Comparison of ENCODE assay signal across 7 mouse cellular contexts in the genomic region with DNA sequence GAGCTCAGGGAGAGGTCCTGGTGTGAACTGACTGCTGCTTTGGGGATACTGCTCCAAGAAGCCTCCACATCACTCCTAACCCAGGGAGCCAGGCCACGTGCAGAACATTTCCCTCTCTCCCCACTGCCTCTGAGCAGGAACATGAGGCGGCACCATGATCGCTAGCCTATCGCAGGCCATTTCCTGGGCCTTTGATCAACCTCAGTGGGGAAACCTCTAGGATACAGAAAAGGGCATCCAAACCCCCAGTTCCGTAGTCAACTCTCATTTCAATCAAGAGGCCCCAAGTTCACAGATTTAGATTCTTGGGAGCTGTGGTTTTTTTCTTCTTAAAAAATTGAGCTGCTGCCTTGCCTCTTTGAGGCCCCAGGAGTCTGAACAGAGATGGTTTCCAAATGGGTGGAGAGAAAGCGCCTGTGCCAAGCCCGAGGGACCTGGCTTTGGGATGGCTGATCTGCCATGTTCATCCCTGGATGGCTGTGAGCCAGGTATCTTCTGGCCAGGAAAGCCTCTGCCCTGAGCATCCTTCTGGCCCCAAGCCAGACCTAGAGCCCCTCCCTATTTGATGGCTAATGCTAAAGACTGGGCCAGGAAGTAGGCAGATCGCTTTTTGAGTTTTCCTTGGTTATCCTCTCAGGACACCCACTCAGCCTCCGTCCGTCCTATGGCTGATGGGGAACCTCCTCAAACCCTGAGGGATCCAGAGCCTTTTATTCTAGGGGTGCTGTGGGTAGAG. TPM values are rescaled to one million over a fixed set of nuclear protein-coding genes. Genes with fewer than 3 reads are reported as not detected.
DNase-seq lines count a peak whose midpoint lies in the region; ATAC-seq lines count a peak whose summit lies in the region.

No protein-coding gene starts in this region.

- no peaks in the 10 kb centered on the region for H3K36me3 ChIP-seq in forebrain, embryonic 13.5 days (ENCODE audit: poor library complexity, severe bottlenecking)
- no peaks in the 10 kb centered on the region for H3K36me3 ChIP-seq in intestine, embryonic 15.5 days

- H3K4me3 ChIP-seq in forebrain, embryonic 13.5 days: no peak overlapping the region
- no peak overlapping the region for H3K4me3 ChIP-seq in intestine, embryonic 15.5 days (replicated peaks)

- H3K9me3 ChIP-seq in forebrain, embryonic 13.5 days (replicated peaks): peaks cover 7% of the 10 kb centered on the region; the same call in 1 of the 2 replicates
- no peaks in the 10 kb centered on the region for H3K9me3 ChIP-seq in intestine, embryonic 15.5 days

- H3K4me1 ChIP-seq in forebrain, embryonic 13.5 days: peaks cover 71% of the 10 kb centered on the region
- H3K4me1 ChIP-seq in intestine, embryonic 15.5 days (replicated peaks): peaks cover 28% of the 10 kb centered on the region

- WGBS in forebrain, embryonic 13.5 days: 37% methylated on average over 10 of the region's 10 CpGs
- WGBS in intestine, embryonic 15.5 days: 68% methylated on average over 10 of the region's 10 CpGs

- peak overlapping the region; percentile 97 for H3K27ac ChIP-seq in forebrain, embryonic 13.5 days
- peak overlapping the region; percentile 49; the same call in 1 of the 2 replicates for H3K27ac ChIP-seq in intestine, embryonic 15.5 days

- H3K4me2 ChIP-seq in forebrain, embryonic 13.5 days: peak overlapping the region; percentile 41
- H3K4me2 ChIP-seq in intestine, embryonic 15.5 days (replicated peaks): no peak overlapping the region

- DNase-seq in thymus, postnatal 14 days: peak; percentile 36
- no peak for DNase-seq in thymus, postnatal 10 days (ENCODE audit: low spot score in 2 of 2)
- peak; percentile 36 for DNase-seq in thymus, postnatal 25 days
- DNase-seq in adrenal gland, postnatal 36 days: no peak

- no peak overlapping the region; the same call in 1 of the 2 replicates for H3K9ac ChIP-seq in forebrain, embryonic 13.5 days
- no peak overlapping the region for H3K9ac ChIP-seq in intestine, embryonic 15.5 days

- H3K27me3 ChIP-seq in forebrain, embryonic 13.5 days: peaks cover 38% of the 10 kb centered on the region
- no peaks in the 10 kb centered on the region for H3K27me3 ChIP-seq in intestine, embryonic 15.5 days (replicated peaks)

- no peak for ATAC-seq in forebrain, embryonic 13.5 days
- ATAC-seq in intestine, embryonic 15.5 days: no peak
- no peak for ATAC-seq in erythroblast, adult 5-6 weeks (replicated peaks; ENCODE audit: low FRiP score, poor library complexity, severe bottlenecking)

RNA-seq across cellular contexts. Expression of a gene that starts 5.7 kb away (rescaled TPM):
- polyA plus RNA-seq in forebrain, embryonic 13.5 days (2015; fragmentation: Nextera tagmentation; extraction: Ambion mirVana): 0.08 TPM in 1 of 2 replicates, not detected in the other
- not detected in 2 replicates for polyA plus RNA-seq in intestine, embryonic 15.5 days (2015; fragmentation: Nextera tagmentation; extraction: Ambion mirVana)
- total RNA-seq in adrenal gland, postnatal 36 days (2021): not detected
- total RNA-seq in erythroblast, adult 5-6 weeks (2015; ENCODE audit: low replicate concordance): not detected in 2 replicates
- total RNA-seq in erythroblast, adult 5-6 weeks (2017; ENCODE audit: low replicate concordance): not detected in 2 replicates

Comparison
In these comparisons a context has a peak if more than half of its experiments do, and no peak if none do; other contexts are left out.
1. DNase-seq: peak in thymus, postnatal 14 days (single experiment) and thymus, postnatal 25 days (single experiment); none in thymus, postnatal 10 days (0 of 2) and adrenal gland, postnatal 36 days (0 of 2).